Mouse (Mus musculus) mesoderm, embryonic 11.5 days (tissue): ENCODE results near the gene Mad1l1.
A peak's percentile ranks its signal among the peaks of the same experiment; 100 is the strongest.
"Not testable (repeated sequence)": the region's sequence is repeated elsewhere in the genome, so short reads cannot be mapped to it uniquely, and the experiment has no call there.

Experiments used
- DNase-seq: peaks from one replicate; pipeline ENCODE4 v3.0.0-alpha.2; 2012; ENCODE audit warnings: low read depth, low spot score

Mad1l1 gene

DNA sequence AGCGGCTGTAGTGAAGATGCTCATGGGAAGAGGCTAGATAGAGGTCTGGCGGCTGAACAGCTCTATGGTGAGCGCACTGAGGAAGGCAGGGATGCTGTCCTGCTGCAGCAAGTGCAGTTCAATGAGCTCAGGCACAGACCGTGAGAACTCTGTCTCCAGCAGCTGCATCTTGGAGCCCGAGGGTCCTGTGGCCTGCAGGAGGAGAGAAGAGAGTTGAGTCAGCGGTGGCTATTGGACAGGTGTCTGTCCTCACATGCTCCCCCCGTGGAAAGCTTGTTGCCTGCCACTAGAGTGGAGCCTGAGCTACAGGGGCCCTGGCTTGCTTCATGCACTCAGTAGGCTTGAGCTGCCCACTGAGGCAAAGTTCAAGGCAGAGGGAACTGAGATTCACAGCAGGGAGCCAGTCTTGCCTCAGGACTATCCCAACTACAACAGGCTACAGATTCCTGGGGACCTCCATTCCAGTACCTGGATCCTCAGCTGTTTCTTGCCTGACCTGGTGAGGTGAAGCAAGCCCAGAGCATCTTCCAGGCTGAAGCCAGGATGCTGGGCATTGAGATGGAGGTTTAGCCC lies 312.2 kb downstream of the Mad1l1 start:
- no peak for DNase-seq

DNA sequence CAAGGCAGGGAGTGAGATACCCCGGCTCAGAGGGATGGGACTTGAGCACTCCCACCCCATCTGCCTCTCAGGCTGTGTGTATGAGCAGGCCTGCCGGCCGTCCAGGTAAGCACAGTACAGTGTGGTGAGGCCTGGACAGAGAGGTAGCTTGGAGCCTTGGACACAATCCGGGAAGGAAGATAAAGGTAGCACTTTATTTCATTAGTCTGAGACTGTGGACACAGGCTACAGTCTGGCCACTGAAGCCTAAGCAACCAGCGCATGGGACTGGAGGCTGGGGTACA lies 312.9 kb downstream of the Mad1l1 start:
- no peak for DNase-seq

DNA sequence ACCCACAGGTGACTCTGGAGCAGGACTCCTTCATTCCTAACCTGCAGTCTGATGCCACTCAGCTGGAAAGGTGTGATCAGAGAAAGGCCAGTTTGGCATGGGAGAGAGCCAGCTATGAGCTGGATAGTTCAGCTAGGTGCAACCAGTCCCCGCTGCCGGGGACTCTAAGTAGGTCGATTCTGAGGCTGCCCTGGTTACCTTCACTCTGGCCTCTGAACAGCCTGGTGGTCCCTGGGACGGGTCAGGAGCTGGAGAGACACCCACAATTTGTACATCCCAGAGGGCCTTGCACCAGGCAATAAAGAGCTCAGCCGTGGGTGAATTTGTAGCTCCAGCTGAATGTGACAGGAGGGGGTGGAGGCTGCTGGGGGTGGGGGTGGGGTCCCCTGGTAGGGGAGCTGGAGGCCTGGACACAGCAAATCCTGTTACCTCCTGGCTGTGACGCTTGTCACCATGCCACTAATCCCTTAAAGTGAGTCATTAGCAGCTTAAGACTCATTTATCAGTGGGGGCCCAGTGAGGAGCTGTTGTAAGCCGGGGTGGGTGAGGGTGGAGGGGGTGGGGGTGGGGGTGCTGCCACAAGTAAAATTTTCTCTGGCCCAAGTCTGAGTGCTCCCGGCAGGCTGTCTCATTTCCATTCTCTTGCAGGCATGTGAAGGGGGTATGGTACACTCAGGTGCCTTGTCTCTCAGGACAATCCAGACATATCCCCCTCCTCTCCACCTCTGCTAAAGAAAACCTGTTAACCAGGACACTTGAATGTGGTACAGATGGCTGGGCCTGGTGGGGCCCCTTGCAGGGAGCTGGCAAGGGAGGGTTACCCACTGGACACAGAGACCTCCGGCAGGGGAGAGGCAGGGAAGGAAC lies 313.5 kb downstream of the Mad1l1 start:
- no peak for DNase-seq

DNA sequence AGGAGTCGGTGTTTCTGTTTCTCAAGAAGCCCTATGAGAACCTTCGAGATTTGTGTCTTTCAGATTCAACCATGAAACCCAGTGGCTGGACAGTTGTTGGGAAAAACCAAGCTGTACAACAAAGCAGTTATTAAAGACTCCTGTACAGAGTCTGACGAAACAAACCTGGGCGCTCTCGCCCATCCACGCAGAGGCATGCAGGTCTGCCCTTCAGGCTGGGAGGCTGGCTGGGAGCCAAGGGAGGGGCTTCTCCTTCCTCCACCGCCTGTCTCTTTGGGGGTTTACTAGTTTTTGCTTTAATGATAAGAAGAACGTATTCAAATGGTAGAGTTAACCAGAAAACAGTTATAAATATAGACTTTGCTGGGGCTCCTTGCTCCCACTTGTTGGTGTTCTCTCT lies 314.5 kb downstream of the Mad1l1 start:
- DNase-seq = no peak

DNA sequence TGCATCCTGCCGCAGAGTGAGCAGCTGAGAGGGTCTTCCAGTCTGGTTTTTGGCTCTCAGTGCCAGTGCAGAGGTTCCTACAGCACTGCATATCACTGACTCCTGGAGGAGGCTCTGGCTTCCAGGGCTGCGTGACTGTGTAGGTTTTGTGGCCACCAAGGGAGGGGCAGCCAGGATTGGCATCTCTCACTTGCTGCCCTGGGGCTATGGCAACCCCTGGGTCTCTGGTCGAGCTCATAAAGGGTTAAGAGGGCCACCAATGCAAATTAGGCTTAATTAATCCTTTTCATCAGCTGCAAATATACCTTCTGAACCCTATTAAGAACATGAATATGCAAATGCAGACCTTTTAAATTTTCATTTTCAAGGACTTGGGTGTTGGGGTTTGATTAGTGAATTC lies 318.8 kb downstream of the Mad1l1 start:
- DNase-seq = no peak

DNA sequence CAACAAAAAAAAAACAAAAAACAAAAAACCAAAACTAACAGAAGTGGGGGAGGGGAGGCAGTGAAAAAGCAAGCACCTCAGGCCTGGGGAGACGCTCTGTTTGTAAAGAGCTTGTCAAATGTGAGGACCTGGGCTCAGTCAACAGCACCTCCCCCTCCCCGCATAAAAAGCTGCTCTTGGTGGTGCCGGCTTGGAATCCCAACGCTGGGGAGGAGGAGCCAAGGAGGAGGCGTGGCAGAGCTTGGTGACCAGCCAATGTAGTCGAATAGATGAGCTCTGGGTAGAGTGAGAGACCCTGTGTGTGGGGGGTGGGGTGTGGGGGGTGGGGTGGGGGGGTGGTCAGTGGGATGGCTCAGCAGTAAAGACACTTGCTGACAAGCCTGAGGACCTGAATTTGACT lies 322.4 kb downstream of the Mad1l1 start:
- no peak for DNase-seq

DNA sequence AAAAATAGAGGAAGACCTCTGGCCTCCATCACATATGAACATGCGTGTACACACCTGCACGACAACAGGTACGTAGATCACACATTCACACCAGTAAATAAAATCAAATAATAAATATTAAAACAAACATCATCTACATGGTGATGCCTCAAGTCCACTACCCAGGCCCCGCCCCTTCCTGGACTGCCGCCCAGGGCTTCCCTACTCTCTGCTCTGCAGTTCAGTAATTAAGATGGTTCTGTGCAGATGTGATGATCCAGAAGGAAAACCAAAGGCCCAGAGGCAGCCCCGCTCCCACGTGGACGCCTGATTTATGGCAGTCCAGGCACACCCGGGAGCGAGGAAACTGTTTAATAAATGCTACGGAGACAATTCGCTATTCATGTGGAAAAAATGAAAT lies 323.0 kb downstream of the Mad1l1 start:
- DNase-seq = not testable (repeated sequence)

DNA sequence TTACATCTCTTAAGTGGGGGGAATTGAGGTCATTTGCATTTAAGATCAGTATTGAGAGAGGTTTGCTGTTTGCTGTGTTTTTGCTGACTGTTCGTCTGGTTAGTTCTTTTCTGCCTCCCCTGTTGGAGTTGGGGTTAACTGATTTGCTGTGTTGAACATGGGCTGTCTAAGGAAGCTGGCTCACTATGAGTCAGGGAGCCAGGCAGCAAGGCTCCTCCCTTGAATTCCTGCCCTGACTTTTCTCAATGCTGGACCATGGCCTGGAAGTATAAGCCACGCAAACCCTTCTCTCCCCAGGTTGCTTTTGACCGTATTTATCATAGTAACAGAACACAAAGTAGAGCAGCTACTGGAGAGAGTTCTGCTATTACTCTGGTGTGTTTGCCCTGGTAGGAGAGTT lies 329.8 kb downstream of the Mad1l1 start:
- DNase-seq = no peak

DNA sequence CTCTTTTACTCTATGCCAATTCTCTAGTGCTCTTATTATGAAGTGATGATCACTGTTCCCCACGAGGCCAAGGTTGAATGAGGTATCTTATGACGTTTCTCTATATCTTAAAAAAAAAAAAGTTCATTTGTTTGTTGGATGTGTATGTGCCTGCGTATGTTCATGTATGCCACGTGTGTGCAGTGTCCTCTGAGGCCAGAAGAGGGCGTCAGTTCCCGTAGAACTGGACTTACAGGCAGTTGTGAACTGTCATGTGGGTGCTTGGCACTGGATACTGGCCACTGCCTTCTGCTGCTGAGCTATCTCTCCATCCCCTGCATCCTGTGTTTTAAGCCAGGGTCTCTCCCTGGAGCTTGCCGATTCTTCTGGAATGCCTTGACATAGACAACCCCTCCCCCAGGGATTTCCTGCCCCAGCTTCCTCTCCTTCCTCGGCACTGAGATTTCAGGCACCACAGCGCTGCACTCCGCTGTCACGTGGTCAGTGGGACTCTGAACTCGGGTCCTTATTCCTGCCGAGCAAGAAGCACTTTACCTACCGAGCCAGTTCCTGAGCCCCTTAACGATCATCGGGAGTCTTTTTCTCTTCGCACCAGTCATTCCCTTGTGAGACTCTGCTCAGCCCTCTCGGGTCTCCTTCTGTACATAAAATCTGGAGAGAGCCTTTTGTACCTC lies 336.1 kb downstream of the Mad1l1 start:
- peak; percentile 32 for DNase-seq

DNA sequence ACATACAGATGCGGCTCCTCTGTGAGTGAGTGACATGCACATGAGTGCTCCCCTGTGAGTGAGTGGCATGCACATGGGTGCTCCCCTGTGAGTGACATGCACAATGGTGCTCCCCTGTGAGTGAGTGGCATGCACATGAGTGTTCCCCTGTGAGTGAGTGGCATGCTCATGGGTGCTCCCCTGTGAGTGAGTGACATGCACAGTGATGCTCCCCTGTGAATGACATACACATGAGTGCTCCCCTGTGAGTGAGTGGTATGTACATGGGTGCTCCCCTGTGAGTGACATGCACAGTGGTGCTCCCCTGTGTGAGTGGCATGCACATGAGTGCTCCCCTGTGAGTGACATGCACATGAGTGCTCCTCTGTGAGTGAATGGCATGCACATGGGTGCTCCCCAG lies 339.4 kb downstream of the Mad1l1 start:
- DNase-seq = peak; percentile 53

DNA sequence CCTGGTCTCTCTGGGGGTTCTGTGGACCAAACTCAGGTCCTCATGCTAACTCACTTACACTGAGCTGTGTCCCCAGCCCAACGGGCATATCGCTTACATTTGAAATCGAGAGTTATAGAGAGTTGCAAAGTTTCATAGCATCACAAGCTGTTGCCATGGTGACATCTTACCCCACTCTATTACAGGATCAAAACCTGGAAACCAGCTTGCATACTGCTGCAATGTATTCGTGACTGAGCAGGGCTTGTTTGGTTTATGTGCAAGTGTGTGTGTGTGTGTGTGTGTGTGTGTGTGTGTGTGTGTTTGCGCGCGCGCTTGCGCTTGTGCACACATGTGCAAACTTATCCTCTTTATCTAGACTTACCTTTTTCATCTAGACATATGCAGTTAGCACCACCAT lies 342.0 kb downstream of the Mad1l1 start:
- DNase-seq = no peak

DNA sequence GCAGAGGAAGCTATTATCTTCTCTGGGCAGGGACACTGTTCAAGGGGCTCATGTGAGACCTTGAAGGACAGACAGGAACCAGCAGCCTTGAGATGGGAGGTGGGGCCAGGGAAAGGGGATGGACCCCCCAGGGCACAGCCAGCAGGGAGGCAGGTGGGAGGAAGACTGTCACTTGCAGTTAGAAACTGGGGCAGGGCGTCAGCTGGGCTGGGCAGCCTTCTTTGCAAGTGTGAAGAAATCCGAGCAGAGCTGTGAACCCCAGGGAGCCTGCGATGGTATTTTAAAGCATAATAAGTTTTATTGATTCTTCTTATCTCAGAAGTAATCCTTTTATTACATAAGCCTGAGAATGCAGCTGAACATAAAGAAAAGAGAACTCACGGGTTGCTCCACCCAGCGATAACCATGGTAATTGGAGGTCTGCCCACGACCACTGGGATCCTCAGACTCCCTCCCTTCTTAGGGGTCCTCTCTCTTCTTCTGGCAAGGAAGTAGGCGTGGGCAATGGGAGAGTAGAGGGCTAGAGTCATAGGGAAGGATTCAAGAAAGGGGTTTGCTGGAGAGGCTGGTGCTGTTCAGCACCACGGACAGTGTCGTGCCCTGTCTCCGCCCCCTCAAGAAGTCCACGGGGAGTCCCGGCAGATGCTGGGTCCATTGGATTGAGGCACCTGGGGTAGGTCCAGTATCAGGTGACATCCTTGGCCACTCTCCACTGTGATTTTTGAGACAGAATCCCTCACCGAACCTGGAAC lies 342.7 kb downstream of the Mad1l1 start:
- DNase-seq = peak; percentile 66

DNA sequence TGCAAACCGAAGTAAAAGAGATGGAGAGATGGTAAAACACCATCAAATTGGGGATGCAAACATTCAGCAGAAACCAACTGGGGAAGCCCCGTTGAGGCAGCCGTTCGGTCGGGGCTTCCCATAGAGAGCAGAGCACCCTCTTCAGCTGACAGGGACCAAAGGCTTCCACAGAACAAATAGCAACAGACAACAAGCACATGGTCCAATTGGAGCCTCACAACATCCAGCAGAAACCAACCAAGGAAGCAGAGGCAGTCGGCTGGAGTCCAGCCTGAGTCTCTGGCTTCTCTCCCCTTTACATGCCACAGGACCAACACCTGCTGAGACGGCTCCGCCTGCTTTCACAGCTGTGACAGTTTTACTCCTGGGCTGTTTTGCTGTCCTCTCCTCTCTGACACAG lies 343.9 kb downstream of the Mad1l1 start:
- DNase-seq = no peak

DNA sequence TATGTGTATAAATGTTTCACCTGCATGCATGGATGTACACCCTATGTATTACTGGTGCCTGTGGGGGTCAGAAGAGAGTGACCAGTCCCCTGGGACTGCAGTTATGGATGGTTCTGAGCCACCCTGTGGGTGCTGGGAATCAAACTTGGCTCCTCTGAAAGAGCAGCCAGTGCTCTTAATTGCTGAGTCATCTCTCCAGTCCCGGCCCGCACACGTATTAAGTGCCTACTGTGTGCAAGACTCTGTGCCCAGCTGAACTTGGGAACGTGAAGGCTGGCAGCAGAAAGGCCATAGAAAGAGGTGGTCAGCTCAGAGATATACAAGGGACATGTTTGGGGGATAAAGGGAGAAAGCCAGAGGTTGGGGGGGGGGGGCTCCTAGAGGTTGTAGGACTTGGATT lies 344.8 kb downstream of the Mad1l1 start:
- DNase-seq = no peak

DNA sequence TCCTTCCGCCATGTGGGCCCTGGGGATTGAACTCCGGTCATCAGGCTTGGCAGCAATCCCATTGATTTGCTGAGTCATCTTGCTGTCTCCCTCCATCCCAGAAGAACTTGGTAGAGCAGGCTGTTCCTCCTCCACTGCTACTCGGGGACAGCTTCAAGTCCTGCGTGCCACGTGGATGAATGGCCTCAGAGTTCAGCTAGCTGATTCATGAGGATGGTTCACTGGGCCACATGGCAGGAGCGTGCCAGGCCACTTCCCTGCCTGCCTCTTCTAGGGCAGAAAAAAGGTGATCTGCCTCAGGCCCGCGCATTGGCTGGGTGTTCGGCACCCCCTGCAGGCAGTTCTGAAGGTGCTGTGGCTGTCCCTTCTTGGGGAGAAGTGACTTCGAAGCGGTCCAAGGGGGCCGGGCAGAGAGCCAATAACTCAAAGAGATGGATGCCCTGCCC lies 351.1 kb downstream of the Mad1l1 start:
- DNase-seq = no peak

DNA sequence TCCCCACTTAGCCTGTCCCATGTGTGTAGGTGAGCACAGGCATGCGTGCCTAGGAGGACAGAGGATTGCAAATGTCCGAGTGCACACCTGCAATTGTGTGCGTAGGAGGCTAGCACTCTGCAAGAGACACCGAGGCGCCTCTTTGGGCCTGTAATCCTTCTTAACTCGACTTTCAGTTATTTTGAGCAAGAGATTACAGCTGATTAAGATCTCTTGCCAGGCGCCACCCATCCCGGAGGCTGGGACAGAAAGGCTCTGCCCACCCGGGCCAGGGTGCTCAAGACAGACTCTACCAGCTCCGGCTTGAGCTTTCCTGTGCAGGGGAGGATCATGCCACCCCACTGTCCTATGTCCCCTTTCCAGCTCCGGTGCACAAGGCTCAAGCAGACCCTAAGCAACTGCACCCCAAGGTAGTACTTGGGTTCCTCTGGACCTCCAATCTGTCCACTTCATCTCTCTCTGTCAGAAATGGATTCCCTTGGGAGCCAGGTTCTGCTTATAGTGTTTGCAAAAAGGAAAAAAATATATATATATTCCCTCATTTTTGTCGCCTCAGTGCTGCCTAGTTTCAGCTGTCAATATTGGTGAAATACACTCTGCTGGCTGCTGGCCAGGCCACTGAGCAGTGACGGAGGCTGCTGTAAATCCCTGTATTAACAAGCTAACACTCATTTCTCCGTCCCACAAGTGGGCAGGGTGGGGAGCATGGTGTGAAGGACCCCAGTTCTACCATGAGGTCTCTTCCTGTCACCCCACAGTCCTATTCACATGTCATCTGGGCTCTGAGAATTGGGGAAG lies 352.0 kb downstream of the Mad1l1 start:
- no peak for DNase-seq

DNA sequence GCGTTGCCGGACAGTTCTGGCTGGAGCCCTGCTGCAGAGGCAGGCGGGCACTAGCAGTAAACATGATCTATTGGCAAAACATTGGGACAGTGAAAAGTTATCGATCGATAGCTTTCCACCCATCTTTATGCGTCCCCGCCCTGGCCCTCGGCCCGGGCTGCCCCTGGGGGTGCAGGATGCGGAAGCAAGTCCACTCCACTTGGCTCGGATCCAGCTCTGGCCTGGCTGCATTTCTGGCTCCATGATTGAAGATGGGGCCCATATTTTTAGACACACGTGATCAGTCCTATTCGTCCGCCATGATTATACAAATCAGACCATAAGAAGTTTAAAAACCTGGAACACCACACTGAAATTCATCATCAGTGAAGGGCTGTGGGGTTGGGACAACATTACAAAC lies 355.8 kb downstream of the Mad1l1 start:
- DNase-seq = no peak

DNA sequence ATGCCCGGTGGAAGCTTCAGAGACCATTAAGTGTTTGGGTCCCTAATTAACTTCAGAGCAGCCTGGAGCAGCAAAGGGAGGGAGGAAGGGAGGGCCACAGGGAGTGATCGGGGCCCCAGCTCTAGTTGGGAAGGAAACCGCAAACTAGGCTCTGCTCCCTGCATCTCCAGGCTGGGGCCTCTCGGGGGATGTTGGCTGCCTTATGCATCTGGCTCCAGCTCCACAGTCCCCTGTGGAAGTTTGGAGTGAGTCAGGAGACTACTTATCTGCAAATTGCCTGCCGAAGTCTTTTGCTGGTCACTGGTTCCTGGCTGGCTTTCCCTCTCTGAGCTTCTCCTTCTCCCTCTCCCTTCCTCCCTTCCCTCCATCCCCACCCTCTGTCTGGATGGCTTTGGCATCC lies 357.0 kb downstream of the Mad1l1 start:
- DNase-seq = no peak

DNA sequence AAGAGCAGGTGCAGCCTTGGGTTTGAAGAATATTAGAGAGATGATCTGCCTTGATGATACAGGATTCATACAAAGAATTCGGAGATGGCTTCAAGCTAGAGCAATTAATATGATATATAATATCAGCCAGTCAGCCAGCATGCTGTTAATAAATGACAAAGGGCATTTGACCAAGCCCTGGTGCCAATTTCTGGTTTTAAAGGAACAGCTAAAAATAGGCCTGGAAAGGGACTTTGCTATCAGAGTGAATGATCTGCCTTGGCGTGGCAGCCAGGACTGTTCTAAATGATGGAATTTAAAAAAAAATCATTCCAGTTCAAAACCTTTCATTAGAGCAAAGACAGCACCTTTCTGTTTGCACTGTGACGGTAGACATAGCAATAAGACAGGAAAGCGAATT lies 361.6 kb downstream of the Mad1l1 start:
- DNase-seq = no peak
